Mouse (Mus musculus) olfactory bulb, adult 2 months (tissue): ENCODE data around the gene Rbm45.

Experiments used
- CTCF ChIP-seq: fragments of 200-500 bp; IDR thresholded peaks from 2 replicates; pipeline ENCODE4 v1.5.1; 2012; ENCODE audit warnings: low read depth, mild to moderate bottlenecking, low read length, moderate library complexity; ENCODE audit not compliant: insufficient read depth
- POLR2A ChIP-seq: fragments of 200-500 bp; IDR thresholded peaks from 2 replicates; pipeline ENCODE4 v1.6.1; 2012; ENCODE audit warnings: mild to moderate bottlenecking, low read depth, low read length, moderate library complexity; ENCODE audit not compliant: insufficient read depth

DNA sequence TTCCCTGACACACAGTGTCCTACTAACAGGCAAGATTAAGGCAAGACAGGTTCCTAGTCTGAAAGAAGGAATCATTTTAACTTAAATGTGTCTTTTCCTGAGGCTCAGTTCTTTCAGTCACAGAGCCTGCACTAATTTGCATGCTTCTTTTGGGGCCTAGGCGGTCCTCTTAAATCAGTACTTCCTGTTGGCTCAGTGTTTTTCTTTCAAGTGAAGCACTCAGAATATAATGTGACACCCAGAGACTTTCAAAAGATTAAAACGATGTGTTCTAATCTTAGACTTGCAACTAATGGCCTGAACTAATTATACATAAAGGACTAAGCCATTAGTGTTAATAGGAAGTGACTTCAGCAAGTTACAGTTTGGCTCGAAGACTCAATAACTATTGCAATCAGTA, 59.5 kb downstream of the Rbm45 start:
- TF ChIP-seq CTCF = no peak
- TF ChIP-seq POLR2A = no peak
